Mouse (Mus musculus) 3134 (cell line): ENCODE measurements around the gene Tnfrsf1a.
A peak's percentile ranks its signal among the peaks of the same experiment; 100 is the strongest.

ENCODE experiments used
- DNase-seq: peaks from one replicate; pipeline ENCODE4 v3.0.0-alpha.2; 2011; ENCODE audit warnings: low spot score; ENCODE audit not compliant: insufficient read length; ENCODE audit errors: extremely low read depth

The Tnfrsf1a gene

DNA sequence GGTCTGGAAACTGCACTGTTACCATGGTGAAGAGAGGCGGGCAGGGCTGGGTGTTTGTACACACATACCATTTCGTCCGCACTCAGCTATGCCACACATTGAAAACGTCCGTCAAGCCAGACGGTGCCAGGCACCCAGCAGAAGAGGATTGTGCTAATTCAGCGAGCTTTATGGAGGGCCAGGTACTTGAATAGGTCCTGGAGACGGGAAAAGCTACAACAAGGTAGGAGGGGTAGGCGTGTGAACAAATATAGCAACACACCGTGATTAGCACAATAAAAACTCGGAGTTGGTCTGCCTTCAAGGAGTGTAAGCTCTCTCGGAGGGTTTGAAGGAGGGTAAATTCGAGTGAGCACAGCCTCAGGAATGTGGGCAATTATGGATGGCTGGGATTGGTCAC lies 26.4 kb upstream of the Tnfrsf1a start:
- no peak for DNase-seq

DNA sequence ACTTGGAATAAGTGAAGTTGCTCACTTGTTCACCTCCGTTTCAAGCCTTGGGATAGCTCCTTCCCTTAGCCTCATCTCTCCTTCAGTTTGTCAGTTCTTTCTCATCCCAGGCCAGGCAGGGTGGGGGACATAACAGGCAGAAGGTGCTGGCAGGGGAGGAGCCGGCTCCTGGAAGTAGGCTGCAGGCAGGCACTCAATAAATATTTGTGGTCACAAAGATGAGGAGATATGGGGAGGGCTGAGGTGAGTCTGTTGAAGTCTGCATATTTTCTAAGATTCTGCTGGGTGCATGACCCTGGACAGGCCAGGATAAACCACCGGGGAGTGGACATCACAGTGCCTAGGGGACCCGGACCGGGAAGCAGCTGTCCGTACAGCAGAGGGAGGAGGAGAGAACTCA lies 25.6 kb upstream of the Tnfrsf1a start:
- DNase-seq, result peak; percentile 43

DNA sequence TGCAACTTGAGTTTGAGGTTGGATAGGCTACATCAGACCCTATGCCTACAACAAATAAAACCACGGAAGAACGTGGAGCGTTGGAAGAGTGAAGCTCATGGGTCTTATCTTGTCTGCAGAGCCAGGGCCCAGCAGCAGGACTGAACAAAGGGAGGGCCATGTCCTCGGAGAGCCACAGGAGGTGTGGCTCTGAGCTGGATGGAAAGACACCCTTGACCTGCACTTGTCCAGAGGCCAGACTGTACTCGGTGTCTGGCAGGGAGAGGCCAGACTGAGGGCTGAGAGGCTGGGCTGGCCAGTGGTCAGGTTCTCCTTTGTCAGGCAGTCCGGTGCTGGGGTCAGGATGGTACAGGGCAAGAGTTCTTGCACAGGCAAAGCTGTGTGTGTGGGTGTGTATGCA lies 23.8 kb upstream of the Tnfrsf1a start:
- no peak for DNase-seq

GRCm38 (mm10) chr6:125328243-125328642 lies 20.9 kb upstream of the Tnfrsf1a start:
- DNase-seq, result no peak

DNA sequence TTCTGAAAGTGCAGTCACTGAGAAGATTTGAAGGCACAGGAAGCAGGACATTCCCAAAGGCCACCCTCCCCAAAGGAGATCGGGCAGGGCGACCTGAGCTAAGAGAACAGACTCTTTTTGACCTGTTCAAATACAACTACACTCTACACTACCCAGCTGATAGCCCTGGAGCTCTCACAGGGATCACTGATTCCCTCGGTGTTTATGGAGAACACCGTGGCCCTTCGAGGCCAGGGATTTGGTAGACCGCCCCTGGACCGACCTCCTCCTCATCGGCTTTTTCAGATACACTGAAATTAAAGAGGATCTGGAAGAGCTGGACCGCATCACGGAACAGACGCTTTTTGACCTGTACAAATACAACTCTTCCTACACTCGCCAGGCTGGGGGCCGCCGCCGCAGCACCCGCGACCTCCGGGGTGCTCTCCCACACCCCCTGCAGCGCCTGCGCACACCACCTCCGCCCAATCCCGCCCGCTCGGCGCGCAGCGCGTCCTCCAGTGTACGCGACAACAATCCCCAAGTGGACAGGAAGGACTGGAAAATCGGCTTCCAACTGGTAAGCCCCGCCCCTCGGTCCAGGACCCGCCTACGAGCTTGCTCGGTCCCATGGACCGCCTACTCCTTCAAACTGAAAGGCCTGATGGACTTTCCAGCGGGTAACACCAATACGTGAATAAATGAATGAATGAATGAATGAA lies 18.4 kb upstream of the Tnfrsf1a start:
- peak; percentile 90 for DNase-seq

- DNase-seq, result no peak
Observed at GRCm38 (mm10) chr6:125333112-125333899, 15.9 kb upstream of the Tnfrsf1a start.

DNA sequence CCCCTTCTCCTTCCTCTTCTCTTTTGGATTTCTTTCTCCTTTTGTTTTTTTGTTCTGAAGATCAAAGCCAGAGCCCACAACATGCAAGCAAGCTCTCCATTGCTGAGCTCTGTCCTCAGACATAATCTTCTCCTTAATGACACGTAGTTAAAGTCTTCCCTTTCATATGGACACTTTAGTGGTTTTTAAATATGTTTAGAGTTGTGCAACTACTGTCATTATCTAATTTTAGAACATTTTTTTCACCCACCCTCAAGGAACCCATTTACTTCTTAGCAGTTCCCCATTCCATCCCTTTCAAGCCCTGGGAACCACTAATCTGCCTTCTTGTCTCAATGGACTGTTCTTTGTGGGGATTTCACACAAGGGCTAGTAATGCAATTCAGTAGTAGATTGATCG lies 14.8 kb upstream of the Tnfrsf1a start:
- DNase-seq, result no peak

DNA sequence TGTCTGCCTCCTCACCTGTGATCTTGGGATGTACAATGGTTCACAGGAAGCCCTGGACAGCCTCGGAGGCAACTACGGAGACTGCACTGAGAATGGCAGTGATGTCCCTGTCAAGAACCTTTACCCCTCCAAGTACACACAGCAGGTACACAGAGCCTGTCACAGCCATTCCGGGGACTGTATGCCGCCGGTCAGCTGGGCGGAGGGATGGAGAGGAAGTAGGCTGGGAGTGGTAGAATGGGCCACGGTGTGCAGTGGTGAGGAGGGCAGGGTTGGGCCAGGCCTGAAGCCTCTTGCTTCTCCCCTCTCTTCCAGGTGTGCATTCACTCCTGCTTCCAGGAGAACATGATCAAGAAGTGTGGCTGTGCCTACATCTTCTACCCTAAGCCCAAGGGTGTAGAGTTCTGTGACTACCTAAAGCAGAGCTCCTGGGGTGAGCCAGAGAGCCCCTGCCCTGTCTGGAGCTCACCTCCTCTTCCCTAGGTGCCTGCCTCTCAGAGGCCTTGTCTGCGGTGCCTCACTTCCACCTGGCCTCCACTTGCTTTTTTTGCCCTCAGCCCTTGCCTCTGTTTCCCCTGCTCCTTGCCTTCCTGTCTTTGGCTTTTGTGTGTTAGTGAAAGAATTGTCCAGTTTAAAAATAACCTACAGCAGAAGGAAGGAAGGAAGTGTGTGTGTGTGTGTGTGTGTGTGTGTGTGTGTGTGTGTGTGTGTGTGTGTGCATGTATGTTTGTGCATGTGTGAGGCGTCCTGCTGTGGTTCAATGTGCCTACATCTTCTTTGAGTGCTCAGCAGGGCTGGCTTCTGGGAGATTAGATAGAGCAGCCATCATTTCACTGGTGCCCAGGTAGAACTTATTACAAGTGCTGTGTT lies 10.1 kb upstream of the Tnfrsf1a start:
- no peak for DNase-seq

DNA sequence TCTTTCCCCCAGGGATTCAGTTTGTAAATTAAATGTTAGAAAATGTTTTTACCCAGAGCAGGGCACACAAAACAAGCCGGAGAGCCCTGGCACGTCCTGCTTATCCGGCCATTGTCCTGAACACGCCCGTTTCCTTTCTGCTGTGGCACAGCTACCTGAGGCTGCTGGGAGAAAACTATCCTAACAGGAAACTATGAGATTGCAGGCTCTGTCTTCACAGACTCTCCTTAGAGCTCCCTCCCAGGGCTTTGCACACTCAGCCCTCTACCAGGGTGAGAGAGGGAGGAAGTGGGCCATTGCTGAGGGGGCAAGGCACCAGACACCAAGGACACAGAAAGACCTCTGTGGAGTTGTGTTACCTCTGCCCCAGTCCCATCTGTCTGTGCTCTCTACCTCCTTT lies 8.9 kb upstream of the Tnfrsf1a start:
- DNase-seq, result no peak

DNA sequence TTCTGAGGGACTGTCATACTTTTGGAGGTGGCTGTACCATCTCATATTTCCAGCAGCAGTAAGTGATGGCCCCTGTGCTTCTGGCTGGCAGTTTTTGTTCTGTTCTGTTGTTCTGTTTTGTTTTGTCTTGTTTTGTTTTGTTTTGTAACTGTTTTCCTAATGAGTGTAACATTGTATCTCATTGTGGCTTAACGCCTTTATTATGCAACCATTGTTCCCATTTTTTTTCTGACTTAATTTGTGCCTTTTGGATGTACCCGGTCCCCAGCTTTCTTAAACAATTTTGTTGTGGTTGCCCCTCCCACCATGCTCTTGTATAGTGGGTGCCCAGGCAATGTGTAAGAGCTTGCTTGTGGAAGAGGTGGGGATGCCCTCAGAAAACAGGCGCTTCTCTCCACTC lies 7.0 kb upstream of the Tnfrsf1a start:
- DNase-seq, result no peak

GRCm38 (mm10) chr6:125344084-125344483 lies 5.1 kb upstream of the Tnfrsf1a start:
- DNase-seq, result no peak

- DNase-seq, result no peak
Observed at GRCm38 (mm10) chr6:125344866-125345265, 4.3 kb upstream of the Tnfrsf1a start.

DNA sequence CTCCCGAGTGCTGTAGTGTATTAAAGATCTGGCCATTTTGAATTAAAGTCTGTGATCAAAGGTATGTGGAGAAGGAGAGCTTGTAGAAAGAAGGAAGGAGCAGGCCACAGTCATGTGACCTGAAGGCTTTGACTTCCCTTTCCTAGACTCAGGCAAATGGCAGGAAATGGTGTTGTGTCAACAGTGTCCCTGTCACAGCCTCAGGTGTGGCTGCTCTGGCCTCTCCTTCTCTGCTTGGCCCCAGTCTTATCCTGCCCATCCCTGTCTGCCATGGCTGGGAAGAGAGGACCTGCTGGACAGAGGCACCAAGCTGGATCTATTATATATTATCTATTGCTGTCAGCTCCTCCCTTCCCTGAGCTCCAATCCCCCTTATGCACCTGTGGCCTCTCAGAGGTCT lies 3.5 kb upstream of the Tnfrsf1a start:
- no peak for DNase-seq

DNA sequence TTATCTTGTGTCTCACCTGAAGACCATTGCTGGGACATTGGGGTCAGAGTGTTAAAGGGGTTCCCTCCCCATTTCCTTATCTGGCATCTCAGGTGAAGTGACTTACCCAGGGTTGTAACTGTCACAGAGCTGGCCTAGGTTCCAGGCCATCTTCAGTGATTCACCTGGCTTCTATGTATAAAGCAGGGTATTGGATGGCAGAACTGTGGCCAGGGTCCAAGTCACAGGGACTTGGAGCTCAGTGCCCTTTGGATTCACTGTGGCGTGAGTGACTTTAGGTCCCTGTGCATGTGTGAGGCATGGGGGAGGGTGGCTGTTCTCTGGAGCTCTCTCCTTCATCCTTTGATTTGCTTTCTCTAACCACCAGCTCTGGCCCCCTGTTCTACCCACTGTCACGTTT lies 3.1 kb upstream of the Tnfrsf1a start:
- DNase-seq, result no peak

DNA sequence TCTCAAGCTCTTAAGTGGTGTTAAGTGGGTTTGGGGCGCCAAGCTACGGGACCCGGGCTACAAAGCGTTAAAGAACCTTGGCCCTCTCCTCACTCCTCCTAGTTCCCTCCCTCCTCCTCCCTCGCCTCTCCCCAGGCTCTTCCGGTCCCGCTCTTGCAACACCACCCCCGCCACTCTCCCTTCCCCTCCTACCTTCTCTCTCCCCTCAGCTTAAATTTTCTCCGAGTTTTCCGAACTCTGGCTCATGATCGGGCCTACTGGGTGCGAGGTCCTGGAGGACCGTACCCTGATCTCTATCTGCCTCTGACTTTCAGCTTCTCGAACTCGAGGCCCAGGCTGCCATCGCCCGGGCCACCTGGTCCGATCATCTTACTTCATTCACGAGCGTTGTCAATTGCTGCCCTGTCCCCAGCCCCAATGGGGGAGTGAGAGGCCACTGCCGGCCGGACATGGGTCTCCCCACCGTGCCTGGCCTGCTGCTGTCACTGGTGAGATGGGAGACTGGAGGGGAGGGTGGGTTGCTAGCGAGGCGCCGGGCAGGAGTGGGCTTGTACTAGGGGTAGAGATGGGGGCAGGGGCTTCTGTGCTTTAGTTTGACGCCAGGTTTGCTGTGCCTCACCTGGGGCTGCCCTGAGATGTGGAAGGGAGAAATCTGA lies 541 bp downstream of the Tnfrsf1a start:
- peak; percentile 71 for DNase-seq

- DNase-seq, result peak; percentile 61
Observed at GRCm38 (mm10) chr6:125350231-125350994, 1.3 kb downstream of the Tnfrsf1a start.

DNA sequence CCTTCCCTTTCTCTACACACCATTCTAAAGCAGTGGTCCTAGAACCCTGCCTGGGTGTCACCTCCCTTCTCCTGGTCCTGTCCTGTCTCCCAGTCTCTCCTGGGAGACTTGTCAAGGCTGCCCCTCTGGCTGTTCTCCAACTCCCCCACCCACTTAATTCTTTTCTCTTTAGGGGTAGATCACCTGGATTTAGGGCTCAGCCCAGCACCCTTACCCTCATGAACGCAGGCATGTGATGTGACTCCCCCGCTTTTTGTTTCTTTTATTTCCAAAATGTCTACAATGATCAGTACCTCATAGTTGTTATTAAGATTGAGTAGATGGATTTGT lies 1.8 kb downstream of the Tnfrsf1a start:
- DNase-seq, result no peak

- no peak for DNase-seq
Observed at GRCm38 (mm10) chr6:125351368-125352045, 2.3 kb downstream of the Tnfrsf1a start.

DNA sequence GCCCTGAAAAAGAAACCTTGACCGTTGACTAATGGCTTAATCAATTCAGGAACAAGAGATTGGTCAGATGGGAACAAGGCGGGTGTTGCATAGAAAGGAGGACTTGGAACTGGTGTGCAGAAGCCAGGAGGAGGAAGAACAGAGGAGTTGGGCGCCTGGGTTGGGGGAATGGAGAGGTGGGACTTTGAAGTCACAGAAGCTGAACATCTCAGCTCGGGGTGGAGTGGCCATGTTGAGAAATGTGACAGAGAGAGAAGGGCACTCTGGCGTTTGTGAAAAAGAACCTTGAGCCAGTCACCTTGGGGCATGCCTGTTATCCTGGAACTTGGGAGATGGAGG lies 2.9 kb downstream of the Tnfrsf1a start:
- DNase-seq, result no peak

GRCm38 (mm10) chr6:125352811-125353210 lies 3.6 kb downstream of the Tnfrsf1a start:
- no peak for DNase-seq
